Mouse (Mus musculus): ENCODE measurements around the gene Iqcd. TPM values are rescaled to one million over a fixed set of nuclear protein-coding genes. Genes with fewer than 3 reads are reported as not detected.
A peak's percentile ranks its signal among the peaks of the same experiment; 100 is the strongest.

The Iqcd gene
- polyA plus RNA-seq, 1 experiment = 0.33 TPM

DNA sequence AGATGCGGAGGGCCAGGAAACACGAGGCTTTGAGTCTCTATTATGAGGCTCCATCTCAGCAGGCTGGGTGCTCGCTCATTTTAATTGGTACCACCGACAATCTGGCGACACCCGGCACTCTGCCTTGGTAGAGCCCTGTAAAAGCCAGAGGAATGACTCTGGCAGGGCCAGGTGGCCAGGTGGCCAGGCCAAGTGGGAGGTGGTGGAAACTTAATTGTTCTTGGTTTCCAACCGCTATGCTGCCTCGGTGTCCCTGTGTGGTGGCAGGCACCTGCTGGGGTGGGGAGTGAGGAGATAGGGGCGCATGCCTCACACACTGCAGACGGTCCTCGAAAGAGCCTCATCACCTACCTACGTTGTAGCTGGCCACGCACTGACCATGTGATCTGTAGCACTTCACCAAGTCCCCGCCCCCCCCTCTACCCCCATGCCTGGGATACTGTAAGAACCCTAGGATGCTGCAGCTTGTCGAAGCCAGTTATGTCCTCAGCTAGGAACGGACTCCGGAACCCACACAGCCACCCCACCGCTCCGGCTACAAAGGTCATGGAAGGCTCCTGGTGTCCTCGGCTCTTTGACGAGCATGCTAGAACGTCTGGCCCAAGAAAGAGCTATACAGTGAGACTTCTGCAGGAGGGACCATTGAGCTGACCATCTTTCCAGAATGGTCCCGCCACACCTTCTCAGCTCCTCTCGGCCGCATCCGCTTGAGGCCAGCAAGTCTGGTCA, 8.8 kb upstream of the Iqcd start:
- no peak overlapping the region for H3K4me3 ChIP-seq (ENCODE audit: insufficient read depth, poor library complexity, severe bottlenecking)
- TF ChIP-seq CEBPB (IDR thresholded peaks at IDR 0.05; ENCODE audit: low read depth) (no peak), CTCF (IDR thresholded peaks at IDR 0.05; ENCODE audit: control insufficient read depth, insufficient read depth, insufficient read length) (no peak), MAX (IDR thresholded peaks at IDR 0.05) (no peak), FOSL1 (IDR thresholded peaks at IDR 0.05; ENCODE audit: insufficient read depth, low read length, poor library complexity, severe bottlenecking) (no peak), USF1 (IDR thresholded peaks at IDR 0.05; ENCODE audit: low read depth) (no peak), MYOG (IDR thresholded peaks at IDR 0.05; ENCODE audit: control insufficient read depth, extremely low read depth, insufficient read length) (no peak), MYOD1 (IDR thresholded peaks at IDR 0.05; ENCODE audit: control insufficient read depth, insufficient read length, low read depth) (no peak)
- no peak overlapping the region for H3ac ChIP-seq (ENCODE audit: control insufficient read depth, insufficient read length, low read depth)
- H3K27me3 ChIP-seq (ENCODE audit: control insufficient read depth, insufficient read depth, insufficient read length) = no peaks in the 10 kb centered on the region
- H3K36me3 ChIP-seq (ENCODE audit: control insufficient read depth, insufficient read depth) = peaks cover 35% of the 10 kb centered on the region
- peaks cover 79% of the 10 kb centered on the region for H3K79me2 ChIP-seq (ENCODE audit: control insufficient read depth, insufficient read depth)
- peaks cover 37% of the 10 kb centered on the region for H3K79me3 ChIP-seq (ENCODE audit: low read depth)

DNA sequence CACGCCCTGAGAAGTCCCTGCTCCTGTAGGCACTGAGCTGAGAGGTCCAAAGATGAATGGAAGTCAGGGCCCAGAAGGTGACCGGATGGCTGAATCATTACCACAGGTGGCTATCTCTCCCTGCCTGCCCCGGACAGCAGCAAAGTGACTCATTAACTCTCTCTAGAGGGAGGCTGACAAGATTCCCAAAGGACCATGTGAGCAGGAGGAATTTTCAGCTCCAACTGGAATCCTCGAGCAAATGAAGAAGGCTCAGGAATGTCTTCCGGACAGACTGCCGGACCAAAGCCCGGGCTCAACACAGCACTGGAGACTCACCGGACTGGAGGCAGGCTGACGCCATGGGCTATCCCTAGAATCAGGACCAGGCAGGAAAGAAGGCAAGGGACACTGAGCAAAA, 6.8 kb upstream of the Iqcd start:
- Histone ChIP-seq H3K79me3 (ENCODE audit: low read depth) (peaks cover 31% of the 10 kb centered on the region), H3K27me3 (ENCODE audit: control insufficient read depth, insufficient read depth, insufficient read length) (no peaks in the 10 kb centered on the region), H3K36me3 (ENCODE audit: control insufficient read depth, insufficient read depth) (peaks cover 40% of the 10 kb centered on the region), H3ac (ENCODE audit: control insufficient read depth, insufficient read length, low read depth) (no peak overlapping the region), H3K4me3 (ENCODE audit: insufficient read depth, poor library complexity, severe bottlenecking) (no peak overlapping the region), H3K79me2 (ENCODE audit: control insufficient read depth, insufficient read depth) (peaks cover 79% of the 10 kb centered on the region)
- TF ChIP-seq CTCF (IDR thresholded peaks at IDR 0.05; ENCODE audit: control insufficient read depth, insufficient read depth, insufficient read length) = no peak
- peak; percentile 51 for TF ChIP-seq USF1 (IDR thresholded peaks at IDR 0.05; ENCODE audit: low read depth)
- peak; percentile 74 for TF ChIP-seq MAX (IDR thresholded peaks at IDR 0.05)
- peak; percentile 72 for TF ChIP-seq MYOD1 (IDR thresholded peaks at IDR 0.05; ENCODE audit: control insufficient read depth, insufficient read length, low read depth)
- TF ChIP-seq MYOG (IDR thresholded peaks at IDR 0.05; ENCODE audit: control insufficient read depth, extremely low read depth, insufficient read length) = no peak
- TF ChIP-seq FOSL1 (IDR thresholded peaks at IDR 0.05; ENCODE audit: insufficient read depth, low read length, poor library complexity, severe bottlenecking) = peak; percentile 35
- no peak for TF ChIP-seq CEBPB (IDR thresholded peaks at IDR 0.05; ENCODE audit: low read depth)

DNA sequence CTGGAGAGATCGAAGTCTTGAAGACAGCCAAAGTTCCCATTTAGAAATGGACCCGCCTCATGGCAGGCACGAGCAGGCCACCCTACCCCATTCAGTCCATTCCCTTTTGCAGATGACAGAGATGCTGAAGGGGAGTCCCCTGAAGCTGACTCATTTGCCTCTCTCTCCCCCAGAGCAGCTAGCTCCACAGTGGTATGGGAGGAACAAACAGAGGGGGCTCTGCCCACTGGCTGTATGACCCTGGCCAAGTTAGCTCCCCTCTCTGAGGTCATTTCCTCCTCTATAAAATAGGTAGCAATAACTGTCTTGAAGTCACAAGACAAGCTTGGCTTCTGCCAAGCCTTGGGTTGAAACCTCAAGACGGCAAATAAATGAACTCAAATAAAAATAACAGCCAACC, 5.3 kb upstream of the Iqcd start:
- Histone ChIP-seq H3K79me3 (ENCODE audit: low read depth) (peaks cover 37% of the 10 kb centered on the region), H3K27me3 (ENCODE audit: control insufficient read depth, insufficient read depth, insufficient read length) (no peaks in the 10 kb centered on the region), H3K4me3 (ENCODE audit: insufficient read depth, poor library complexity, severe bottlenecking) (no peak overlapping the region), H3K36me3 (ENCODE audit: control insufficient read depth, insufficient read depth) (peaks cover 37% of the 10 kb centered on the region), H3ac (ENCODE audit: control insufficient read depth, insufficient read length, low read depth) (no peak overlapping the region), H3K79me2 (ENCODE audit: control insufficient read depth, insufficient read depth) (peaks cover 79% of the 10 kb centered on the region)
- TF ChIP-seq CTCF (IDR thresholded peaks at IDR 0.05; ENCODE audit: control insufficient read depth, insufficient read depth, insufficient read length) (no peak), USF1 (IDR thresholded peaks at IDR 0.05; ENCODE audit: low read depth) (no peak), MAX (IDR thresholded peaks at IDR 0.05) (no peak), FOSL1 (IDR thresholded peaks at IDR 0.05; ENCODE audit: insufficient read depth, low read length, poor library complexity, severe bottlenecking) (no peak), MYOD1 (IDR thresholded peaks at IDR 0.05; ENCODE audit: control insufficient read depth, insufficient read length, low read depth) (no peak), CEBPB (IDR thresholded peaks at IDR 0.05; ENCODE audit: low read depth) (no peak), MYOG (IDR thresholded peaks at IDR 0.05; ENCODE audit: control insufficient read depth, extremely low read depth, insufficient read length) (no peak)

DNA sequence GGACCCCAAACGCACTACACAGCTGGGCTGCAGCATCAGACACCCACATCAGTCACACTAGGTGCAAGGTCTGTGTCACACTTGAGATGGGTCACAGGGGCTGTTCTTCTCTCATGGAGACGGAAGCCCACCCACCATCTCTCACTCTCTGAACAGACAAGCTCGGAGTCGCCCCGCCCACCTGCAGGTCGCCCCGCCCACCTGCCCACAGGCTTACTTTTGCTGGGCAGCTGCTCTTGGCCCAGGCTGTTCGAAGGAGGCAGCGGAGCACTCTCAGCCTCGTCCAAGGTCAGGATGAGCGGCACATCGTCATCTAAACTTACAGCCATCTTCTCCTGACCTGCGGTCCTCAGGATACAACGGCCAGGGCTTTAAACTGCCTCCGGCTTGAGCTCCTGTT, 3.8 kb upstream of the Iqcd start:
- TF ChIP-seq MYOG (IDR thresholded peaks at IDR 0.05; ENCODE audit: control insufficient read depth, extremely low read depth, insufficient read length) = no peak
- no peak for TF ChIP-seq CTCF (IDR thresholded peaks at IDR 0.05; ENCODE audit: control insufficient read depth, insufficient read depth, insufficient read length)
- TF ChIP-seq MAX (IDR thresholded peaks at IDR 0.05) = no peak
- TF ChIP-seq FOSL1 (IDR thresholded peaks at IDR 0.05; ENCODE audit: insufficient read depth, low read length, poor library complexity, severe bottlenecking) = no peak
- no peak for TF ChIP-seq CEBPB (IDR thresholded peaks at IDR 0.05; ENCODE audit: low read depth)
- TF ChIP-seq MYOD1 (IDR thresholded peaks at IDR 0.05; ENCODE audit: control insufficient read depth, insufficient read length, low read depth) = no peak
- no peak for TF ChIP-seq USF1 (IDR thresholded peaks at IDR 0.05; ENCODE audit: low read depth)
- Histone ChIP-seq H3K4me3 (ENCODE audit: insufficient read depth, poor library complexity, severe bottlenecking) (no peak overlapping the region), H3K79me3 (ENCODE audit: low read depth) (peaks cover 37% of the 10 kb centered on the region), H3K79me2 (ENCODE audit: control insufficient read depth, insufficient read depth) (peaks cover 77% of the 10 kb centered on the region), H3K27me3 (ENCODE audit: control insufficient read depth, insufficient read depth, insufficient read length) (no peaks in the 10 kb centered on the region), H3K36me3 (ENCODE audit: control insufficient read depth, insufficient read depth) (peaks cover 37% of the 10 kb centered on the region), H3ac (ENCODE audit: control insufficient read depth, insufficient read length, low read depth) (no peak overlapping the region)

DNA sequence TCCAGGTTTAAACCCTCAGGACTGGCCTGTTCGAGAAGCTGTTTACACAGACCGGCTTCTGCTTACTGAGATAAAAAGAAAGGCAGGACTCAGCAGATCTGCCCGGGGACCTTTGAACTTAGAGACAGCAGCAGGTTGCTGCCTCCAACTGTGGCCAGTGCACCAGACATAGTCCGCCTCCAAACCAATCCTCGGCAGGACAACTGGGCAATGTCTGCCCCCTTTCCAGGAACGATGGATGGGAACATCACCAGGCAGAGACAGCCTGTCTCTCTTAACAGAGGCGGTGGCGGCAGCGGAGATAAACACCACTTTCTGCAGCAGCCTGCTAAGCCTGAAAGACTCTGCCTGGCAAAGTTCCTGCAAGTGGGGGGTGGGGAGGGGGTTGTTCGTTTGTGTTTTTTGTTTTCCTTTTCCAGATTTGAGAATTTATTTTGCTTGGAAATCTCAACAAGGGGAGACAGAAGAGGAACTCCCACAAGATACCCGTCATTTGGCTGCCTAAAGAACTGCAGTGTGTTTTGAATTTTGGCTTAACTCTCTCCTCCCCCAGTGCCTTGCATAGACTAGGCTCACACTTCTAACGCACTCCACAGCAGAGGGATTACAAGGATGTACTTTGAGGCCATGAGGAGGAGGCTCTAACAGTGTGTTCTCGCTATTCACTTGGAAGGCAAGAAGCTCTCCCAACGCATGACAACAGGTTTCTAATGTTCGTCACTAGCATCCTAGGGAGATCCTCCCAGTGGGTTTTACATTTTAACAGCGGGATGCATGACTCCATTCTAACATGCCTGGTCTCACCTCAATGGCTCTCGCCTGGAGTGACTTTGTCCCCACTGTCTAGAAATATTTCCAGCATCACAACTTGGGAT, 1.8 kb upstream of the Iqcd start:
- Histone ChIP-seq H3K79me2 (ENCODE audit: control insufficient read depth, insufficient read depth) (peaks cover 57% of the 10 kb centered on the region), H3K36me3 (ENCODE audit: control insufficient read depth, insufficient read depth) (peaks cover 29% of the 10 kb centered on the region), H3ac (ENCODE audit: control insufficient read depth, insufficient read length, low read depth) (peak overlapping the region; percentile 2), H3K4me3 (ENCODE audit: insufficient read depth, poor library complexity, severe bottlenecking) (peak overlapping the region; percentile 86), H3K27me3 (ENCODE audit: control insufficient read depth, insufficient read depth, insufficient read length) (no peaks in the 10 kb centered on the region), H3K79me3 (ENCODE audit: low read depth) (peaks cover 27% of the 10 kb centered on the region)
- TF ChIP-seq MYOG (IDR thresholded peaks at IDR 0.05; ENCODE audit: control insufficient read depth, extremely low read depth, insufficient read length) (no peak), MYOD1 (IDR thresholded peaks at IDR 0.05; ENCODE audit: control insufficient read depth, insufficient read length, low read depth) (no peak), MAX (IDR thresholded peaks at IDR 0.05) (no peak), USF1 (IDR thresholded peaks at IDR 0.05; ENCODE audit: low read depth) (no peak), CEBPB (IDR thresholded peaks at IDR 0.05; ENCODE audit: low read depth) (no peak), FOSL1 (IDR thresholded peaks at IDR 0.05; ENCODE audit: insufficient read depth, low read length, poor library complexity, severe bottlenecking) (no peak), CTCF (IDR thresholded peaks at IDR 0.05; ENCODE audit: control insufficient read depth, insufficient read depth, insufficient read length) (no peak)
